24 mouse cellular contexts compared by ENCODE assay signal in genomic region chr6:99502727-99503126, GRCm38 (mm10). TPM values are rescaled to one million over a fixed set of nuclear protein-coding genes. Genes with fewer than 3 reads are reported as not detected.
A peak's percentile ranks its signal among the peaks of the same experiment; 100 is the strongest.
DNase-seq lines count a peak whose midpoint lies in the region; ATAC-seq and TF ChIP-seq lines count a peak whose summit lies in the region.
"Had no signal": no experiment of that assay in that cellular context is flagged by ENCODE, and none has a peak within 500 bp of the region (broad histone marks: within the 10 kb centered on the region; RNA-seq: fewer than 3 reads in every experiment).

No protein-coding gene starts in this region.

- H3K27me3 ChIP-seq in hindbrain, embryonic 13.5 days = no peaks in the 10 kb centered on the region
- H3K27me3 ChIP-seq in hindbrain, embryonic 16.5 days (replicated peaks; ENCODE audit: control insufficient read depth, insufficient read depth, low read length) = no peaks in the 10 kb centered on the region
- H3K27me3 ChIP-seq in liver, embryonic 13.5 days = no peaks in the 10 kb centered on the region
- H3K27me3 ChIP-seq in liver, postnatal 0 days (ENCODE audit: insufficient read depth, low read length) = no peaks in the 10 kb centered on the region
- H3K27me3 ChIP-seq: forebrain, embryonic 13.5 days; hindbrain, embryonic 12.5 days; lung, embryonic 15.5 days; neural tube, embryonic 12.5 days; Patski had no signal

- TF ChIP-seq EP300 in liver, postnatal 0 days (IDR thresholded peaks at IDR 0.05; ENCODE audit: low read depth) = no peak

- H3K9me3 ChIP-seq in hindbrain, embryonic 13.5 days = no peaks in the 10 kb centered on the region
- H3K9me3 ChIP-seq in hindbrain, embryonic 16.5 days (ENCODE audit: control insufficient read depth, low read length) = no peaks in the 10 kb centered on the region
- H3K9me3 ChIP-seq in liver, embryonic 13.5 days (replicated peaks) = no peaks in the 10 kb centered on the region
- H3K9me3 ChIP-seq in liver, postnatal 0 days (ENCODE audit: low read length) = no peaks in the 10 kb centered on the region
- H3K9me3 ChIP-seq: forebrain, embryonic 13.5 days; hindbrain, embryonic 12.5 days; lung, embryonic 15.5 days; midbrain, embryonic 10.5 days; neural tube, embryonic 12.5 days had no signal

- no peak for DNase-seq in liver, embryonic 13.5 days
- DNase-seq in liver = no peak
- DNase-seq in liver, postnatal 0 days = no peak
- no peak for DNase-seq in adrenal gland, postnatal 10 days
- no peak for DNase-seq in gastrocnemius, postnatal 14 days
- DNase-seq: adrenal gland, postnatal 25 days; cerebellum, adult 18-20 months; cerebellum, postnatal 10 days; gastrocnemius, postnatal 10 days; heart, postnatal 36 days; kidney, adult 8-10 months; kidney, postnatal 14 days; right cerebral cortex, postnatal 4 days; thymus, postnatal 14 days had no signal

- 0 out of 2 replicates have a peak, but pooled peaks cover 3% of the 10 kb centered on the region for H3K4me1 ChIP-seq in hindbrain, embryonic 13.5 days (replicated peaks)
- H3K4me1 ChIP-seq in hindbrain, embryonic 16.5 days (ENCODE audit: control insufficient read depth, insufficient read depth, low read depth, low read length) = no peaks in the 10 kb centered on the region
- peaks cover 28% of the 10 kb centered on the region for H3K4me1 ChIP-seq in liver, embryonic 13.5 days (replicated peaks)
- H3K4me1 ChIP-seq in liver, postnatal 0 days (ENCODE audit: insufficient read depth) = peaks cover 27% of the 10 kb centered on the region
- H3K4me1 ChIP-seq: hindbrain, embryonic 12.5 days; lung, embryonic 15.5 days; midbrain, embryonic 10.5 days; neural tube, embryonic 12.5 days had no signal

- no peak overlapping the region for H3K27ac ChIP-seq in hindbrain, embryonic 13.5 days
- H3K27ac ChIP-seq in hindbrain, embryonic 16.5 days (ENCODE audit: low read depth, low read length) = no peak overlapping the region
- no peak overlapping the region for H3K27ac ChIP-seq in liver, embryonic 13.5 days
- H3K27ac ChIP-seq in liver, postnatal 0 days (ENCODE audit: low read depth) = peak overlapping the region; percentile 55; the same call in 1 of the 2 replicates
- H3K27ac ChIP-seq: forebrain, embryonic 13.5 days; hindbrain, embryonic 12.5 days; lung, embryonic 15.5 days; midbrain, embryonic 10.5 days; neural tube, embryonic 12.5 days had no signal

- ATAC-seq in hindbrain, embryonic 13.5 days (ENCODE audit: low FRiP score) = peak; percentile 49; the same call in 1 of the 2 replicates
- no peak for ATAC-seq in hindbrain, embryonic 16.5 days
- peak; percentile 11; the same call in 1 of the 2 replicates for ATAC-seq in liver, embryonic 13.5 days (ENCODE audit: low read depth)
- ATAC-seq in liver, postnatal 0 days = peak; percentile 47
- ATAC-seq: forebrain, embryonic 13.5 days; Patski had no signal

- intact Hi-C loops in gastrocnemius, postnatal 14 days (cut with DNase I; ENCODE audit: low total_unique reads) = no loop called here

- no peaks in the 10 kb centered on the region for H3K36me3 ChIP-seq in hindbrain, embryonic 13.5 days
- H3K36me3 ChIP-seq in hindbrain, embryonic 16.5 days (ENCODE audit: control insufficient read depth, insufficient read depth, low read length) = no peaks in the 10 kb centered on the region
- H3K36me3 ChIP-seq in liver, embryonic 13.5 days = peaks cover 5% of the 10 kb centered on the region; the same call in 1 of the 2 replicates
- H3K36me3 ChIP-seq in liver, postnatal 0 days (replicated peaks; ENCODE audit: insufficient read depth, low read length) = 0 out of 2 replicates have a peak, but pooled peaks cover 4% of the 10 kb centered on the region
- H3K36me3 ChIP-seq: hindbrain, embryonic 12.5 days; lung, embryonic 15.5 days had no signal

- TF ChIP-seq CTCF in liver, postnatal 0 days (IDR thresholded peaks at IDR 0.05; ENCODE audit: low read depth) = no peak

- WGBS in hindbrain, embryonic 13.5 days = 93% methylated on average over 2 of the region's 2 CpGs
- 94% methylated on average over 2 of the region's 2 CpGs for WGBS in hindbrain, embryonic 16.5 days
- 72% methylated on average over 2 of the region's 2 CpGs for WGBS in liver, embryonic 13.5 days (ENCODE audit: insufficient replicate concordance)
- WGBS in liver, postnatal 0 days (ENCODE audit: insufficient replicate concordance) = 70% methylated on average over 2 of the region's 2 CpGs

- no peak overlapping the region for H3K4me2 ChIP-seq in hindbrain, embryonic 13.5 days
- no peak overlapping the region for H3K4me2 ChIP-seq in hindbrain, embryonic 16.5 days (ENCODE audit: low read length)
- no peak overlapping the region for H3K4me2 ChIP-seq in liver, embryonic 13.5 days
- no peak overlapping the region for H3K4me2 ChIP-seq in liver, postnatal 0 days (ENCODE audit: low read depth, low read length)
- H3K4me2 ChIP-seq: forebrain, embryonic 13.5 days; heart, embryonic 11.5 days; hindbrain, embryonic 12.5 days; lung, embryonic 15.5 days; neural tube, embryonic 12.5 days had no signal

- no peak overlapping the region for H3K9ac ChIP-seq in hindbrain, embryonic 13.5 days
- H3K9ac ChIP-seq in hindbrain, embryonic 16.5 days (ENCODE audit: low read depth, low read length) = no peak overlapping the region
- no peak overlapping the region for H3K9ac ChIP-seq in liver, embryonic 13.5 days
- no peak overlapping the region for H3K9ac ChIP-seq in liver, postnatal 0 days (replicated peaks)
- H3K9ac ChIP-seq: forebrain, embryonic 13.5 days; hindbrain, embryonic 12.5 days; lung, embryonic 15.5 days; neural tube, embryonic 12.5 days had no signal

- H3K4me3 ChIP-seq in hindbrain, embryonic 13.5 days = no peak overlapping the region
- no peak overlapping the region for H3K4me3 ChIP-seq in hindbrain, embryonic 16.5 days (ENCODE audit: low read length)
- no peak overlapping the region for H3K4me3 ChIP-seq in liver, embryonic 13.5 days (replicated peaks)
- no peak overlapping the region for H3K4me3 ChIP-seq in liver, postnatal 0 days (ENCODE audit: low read depth, low read length)
- H3K4me3 ChIP-seq: forebrain, embryonic 13.5 days; hindbrain, embryonic 12.5 days; lung, embryonic 15.5 days; midbrain, embryonic 10.5 days; myocyte; neural tube, embryonic 12.5 days had no signal

RNA-seq across cellular contexts. Expression of gene Foxp1, which starts 19.8 kb away (rescaled TPM):
- 64.7 and 66.6 TPM in 2 replicates for polyA plus RNA-seq in hindbrain, embryonic 13.5 days (2015; fragmentation: Nextera tagmentation; extraction: Ambion mirVana)
- 47.8 and 63.7 TPM in 2 replicates for polyA plus RNA-seq in hindbrain, embryonic 16.5 days (2015; fragmentation: Nextera tagmentation; extraction: Ambion mirVana)
- polyA plus RNA-seq in liver, embryonic 13.5 days (2015; fragmentation: Nextera tagmentation; extraction: Ambion mirVana) = 14.2 and 16.7 TPM in 2 replicates
- 18.4 and 18.9 TPM in 2 replicates for polyA plus RNA-seq in liver, postnatal 0 days (2015; fragmentation: Nextera tagmentation; extraction: Ambion mirVana)
- total RNA-seq in adrenal gland, postnatal 10 days (2021) = 10 to 100 TPM; 44.7 to 51.6 TPM
- total RNA-seq in gastrocnemius, postnatal 14 days (2021) = 10 to 100 TPM; 18.0 to 20.7 TPM
